Comparison of ENCODE assay signal across 29 mouse cellular contexts in genomic region chr16:34672822-34673221, GRCm38 (mm10). TPM values are rescaled to one million over a fixed set of nuclear protein-coding genes. Genes with fewer than 3 reads are reported as not detected.
DNase-seq lines count a peak whose midpoint lies in the region; ATAC-seq and TF ChIP-seq lines count a peak whose summit lies in the region.
"Had no signal": no experiment of that assay in that cellular context is flagged by ENCODE, and none has a peak within 500 bp of the region (broad histone marks: within the 10 kb centered on the region; RNA-seq: fewer than 3 reads in every experiment).

No protein-coding gene starts in this region.

- peak; percentile 79 for ATAC-seq in stomach, postnatal 0 days (ENCODE audit: low FRiP score, low TSS enrichment)
- no peak for ATAC-seq in heart, embryonic 11.5 days (replicated peaks; ENCODE audit: insufficient number of reproducible peaks, low FRiP score, low TSS enrichment)
- ATAC-seq: forebrain, postnatal 0 days; Patski had no signal

- no peak overlapping the region for H3K4me3 ChIP-seq in stomach, postnatal 0 days (ENCODE audit: low read depth, low read length)
- H3K4me3 ChIP-seq in heart, embryonic 11.5 days (ENCODE audit: low read depth, low read length), result no peak overlapping the region
- H3K4me3 ChIP-seq: embryonic facial prominence, embryonic 12.5 days; heart, embryonic 13.5 days; hindbrain, embryonic 12.5 days; kidney, embryonic 15.5 days; limb, embryonic 15.5 days; liver, embryonic 15.5 days; midbrain, embryonic 12.5 days; neural tube, embryonic 15.5 days had no signal

- DNase-seq in lung, adult 18-20 months, result peak; percentile 22 to 57
- no peak for DNase-seq in lung, postnatal 4 days
- peak; percentile 25 to 39 for DNase-seq in urinary bladder, postnatal 36 days (ENCODE audit: low spot score in 2 of 2)
- DNase-seq in urinary bladder, postnatal 4 days (ENCODE audit: low spot score in 2 of 2), result no peak
- DNase-seq in adrenal gland, postnatal 14 days, result peak; percentile 41
- peak; percentile 57 for DNase-seq in stomach, postnatal 0 days (ENCODE audit: low spot score)
- no peak for DNase-seq in layer of hippocampus, postnatal 10 days (ENCODE audit: low spot score in 2 of 2)
- DNase-seq: cerebellum, adult 18-20 months; cerebellum, postnatal 25 days; forebrain, postnatal 0 days; gastrocnemius, postnatal 14 days; heart, adult 18-20 months; heart, postnatal 14 days; kidney, adult 11 months; kidney, postnatal 4 days; left cerebral cortex, postnatal 4 days; right cerebral cortex, adult 18-20 months had no signal

- WGBS in stomach, postnatal 0 days, result 60% methylated on average over 3 of the region's 3 CpGs
- 76% methylated on average over 3 of the region's 3 CpGs for WGBS in heart, embryonic 11.5 days (ENCODE audit: insufficient replicate concordance)

- no peak overlapping the region for H3K4me2 ChIP-seq in stomach, postnatal 0 days (replicated peaks; ENCODE audit: low read depth)
- no peak overlapping the region for H3K4me2 ChIP-seq in heart, embryonic 11.5 days
- H3K4me2 ChIP-seq: embryonic facial prominence, embryonic 12.5 days; heart, embryonic 13.5 days; hindbrain, embryonic 12.5 days; kidney, embryonic 15.5 days; limb, embryonic 15.5 days; liver, embryonic 15.5 days; midbrain, embryonic 12.5 days; neural tube, embryonic 15.5 days had no signal

- no peaks in the 10 kb centered on the region for H3K36me3 ChIP-seq in stomach, postnatal 0 days (ENCODE audit: control insufficient read depth, insufficient read depth, low read length)
- H3K36me3 ChIP-seq in heart, embryonic 11.5 days (ENCODE audit: control insufficient read depth, insufficient read depth, low read length), result no peaks in the 10 kb centered on the region
- H3K36me3 ChIP-seq: embryonic facial prominence, embryonic 12.5 days; heart, embryonic 13.5 days; hindbrain, embryonic 12.5 days; kidney, embryonic 15.5 days; limb, embryonic 15.5 days; liver, embryonic 15.5 days; midbrain, embryonic 12.5 days; neural tube, embryonic 15.5 days had no signal

- TF ChIP-seq CTCF in stomach, postnatal 0 days (IDR thresholded peaks at IDR 0.05; ENCODE audit: low read depth), result no peak

- no peak overlapping the region for H3K27ac ChIP-seq in stomach, postnatal 0 days (replicated peaks)
- no peak overlapping the region for H3K27ac ChIP-seq in heart, embryonic 11.5 days (ENCODE audit: low read depth, low read length)
- H3K27ac ChIP-seq: embryonic facial prominence, embryonic 12.5 days; heart, embryonic 13.5 days; hindbrain, embryonic 12.5 days; kidney, embryonic 15.5 days; limb, embryonic 15.5 days; liver, embryonic 15.5 days; midbrain, embryonic 12.5 days; neural tube, embryonic 15.5 days had no signal

- H3K27me3 ChIP-seq in stomach, postnatal 0 days (ENCODE audit: control insufficient read depth, insufficient read depth, low read length), result no peaks in the 10 kb centered on the region
- no peaks in the 10 kb centered on the region; the same call in 1 of the 2 replicates for H3K27me3 ChIP-seq in heart, embryonic 11.5 days (ENCODE audit: control insufficient read depth, insufficient read depth, low read length)
- H3K27me3 ChIP-seq: embryonic facial prominence, embryonic 12.5 days; Patski had no signal

- no peaks in the 10 kb centered on the region for H3K4me1 ChIP-seq in stomach, postnatal 0 days (replicated peaks; ENCODE audit: control insufficient read depth, insufficient read depth)
- H3K4me1 ChIP-seq in heart, embryonic 11.5 days (ENCODE audit: control insufficient read depth, insufficient read depth, low read length), result 0 out of 2 replicates have a peak, but pooled peaks cover 7% of the 10 kb centered on the region
- H3K4me1 ChIP-seq: embryonic facial prominence, embryonic 12.5 days; hindbrain, embryonic 12.5 days; kidney, embryonic 15.5 days; liver, embryonic 15.5 days had no signal

- H3K9ac ChIP-seq in stomach, postnatal 0 days (ENCODE audit: low read length), result no peak overlapping the region
- no peak overlapping the region for H3K9ac ChIP-seq in heart, embryonic 11.5 days (ENCODE audit: low read depth, low read length)
- H3K9ac ChIP-seq: embryonic facial prominence, embryonic 12.5 days; forebrain, postnatal 0 days; heart, embryonic 13.5 days; hindbrain, embryonic 12.5 days; kidney, embryonic 15.5 days; limb, embryonic 15.5 days; liver, embryonic 15.5 days; midbrain, embryonic 12.5 days; neural tube, embryonic 15.5 days had no signal

- no peak for TF ChIP-seq EP300 in stomach, postnatal 0 days (optimal IDR thresholded peaks at IDR 0.05)

- H3K9me3 ChIP-seq in stomach, postnatal 0 days (ENCODE audit: control insufficient read depth, low read length), result no peaks in the 10 kb centered on the region
- no peaks in the 10 kb centered on the region for H3K9me3 ChIP-seq in heart, embryonic 11.5 days (replicated peaks; ENCODE audit: control insufficient read depth, low read length)
- H3K9me3 ChIP-seq: embryonic facial prominence, embryonic 12.5 days; heart, embryonic 13.5 days; hindbrain, embryonic 12.5 days; kidney, embryonic 15.5 days; limb, embryonic 15.5 days; liver, embryonic 15.5 days; midbrain, embryonic 12.5 days; neural tube, embryonic 15.5 days had no signal

RNA-seq across cellular contexts. Expression of gene Ccdc14, which starts 17.6 kb away (rescaled TPM):
- total RNA-seq in adrenal gland, postnatal 14 days (2021), result 4.2 and 4.5 TPM in 2 replicates
- polyA plus RNA-seq in stomach, postnatal 0 days (2015; fragmentation: Nextera tagmentation; extraction: Ambion mirVana), result 1.8 TPM in 2 replicates
- 9.4 and 9.5 TPM in 2 replicates for polyA plus RNA-seq in heart, embryonic 11.5 days (2014; fragmentation: Nextera tagmentation; extraction: Ambion mirVana)
- 1 to 10 TPM; 3.6 to 3.7 TPM for total RNA-seq in layer of hippocampus, postnatal 10 days (2021)

RNA-seq across cellular contexts. Expression of gene Ropn1, which starts 23.1 kb away (rescaled TPM):
- total RNA-seq in adrenal gland, postnatal 14 days (2021), result not detected in 2 replicates
- not detected in 2 replicates for polyA plus RNA-seq in stomach, postnatal 0 days (2015; fragmentation: Nextera tagmentation; extraction: Ambion mirVana)
- polyA plus RNA-seq in heart, embryonic 11.5 days (2014; fragmentation: Nextera tagmentation; extraction: Ambion mirVana), result 0.44 and 0.56 TPM in 2 replicates
- total RNA-seq in layer of hippocampus, postnatal 10 days (2021), result not detected
- total RNA-seq: forebrain, postnatal 0 days; gastrocnemius, postnatal 14 days; heart, adult 18-20 months; left cerebral cortex, adult 18-20 months; left cerebral cortex, postnatal 4 days had no signal
- polyA plus RNA-seq: embryonic facial prominence, embryonic 12.5 days; forebrain, embryonic 11.5 days; forebrain, postnatal 0 days; hindbrain, embryonic 12.5 days; kidney, embryonic 15.5 days; limb, embryonic 15.5 days; liver, embryonic 15.5 days; midbrain, embryonic 12.5 days; neural tube, embryonic 15.5 days; Patski had no signal

Comparison
In these comparisons a context has a peak if more than half of its experiments do, and no peak if none do; other contexts are left out.
1. DNase-seq: peak in lung, adult 18-20 months (2 of 2), urinary bladder, postnatal 36 days (2 of 2), adrenal gland, postnatal 14 days (single experiment) and stomach, postnatal 0 days (single experiment); none in lung, postnatal 4 days (0 of 2), urinary bladder, postnatal 4 days (0 of 2) and layer of hippocampus, postnatal 10 days (0 of 2).